In the genomic region with DNA sequence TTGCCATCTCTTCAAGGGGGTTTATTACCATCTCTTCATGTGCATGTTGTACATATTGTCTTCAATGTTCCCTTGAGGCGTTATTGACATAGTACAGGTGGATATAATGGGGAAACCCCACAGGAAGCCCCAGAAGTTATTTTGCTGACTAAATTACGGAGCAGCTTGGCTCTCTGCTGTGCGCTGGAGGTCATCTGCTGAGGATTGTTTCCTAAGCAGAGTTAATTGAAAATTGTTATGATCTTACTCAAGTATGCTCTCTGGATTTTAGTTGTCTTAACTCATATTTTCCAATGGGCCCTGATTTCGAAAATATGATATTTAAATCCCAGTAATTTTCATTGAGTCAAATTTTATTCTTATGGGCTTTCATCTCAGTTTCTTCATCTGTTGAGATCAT, we compare ENCODE assay signal across 23 mouse cellular contexts.
"Had no signal": no experiment of that assay in that cellular context is flagged by ENCODE, and none has a peak within 500 bp of the region (broad histone marks: within the 10 kb centered on the region; RNA-seq: fewer than 3 reads in every experiment).

No protein-coding gene starts in this region.

- ATAC-seq: inflammation-experienced regulatory T-cells, adult 6 months; intestine, embryonic 15.5 days; intestine, postnatal 0 days had no signal

- H3K9ac ChIP-seq: heart, embryonic 12.5 days; hindbrain, embryonic 15.5 days; intestine, embryonic 15.5 days; limb, embryonic 13.5 days; limb, embryonic 15.5 days had no signal

- DNase-seq: gastrocnemius, adult 2 months; gastrocnemius, postnatal 10 days; gastrocnemius, postnatal 25 days; heart, adult 18-20 months; heart, postnatal 10 days; heart, postnatal 4 days; kidney, adult 18-20 months; kidney, adult 8-10 months; kidney, postnatal 10 days; kidney, postnatal 25 days; kidney, postnatal 4 days had no signal

- H3K4me3 ChIP-seq: gastrocnemius, adult 2 months; heart, embryonic 10.5 days; heart, embryonic 12.5 days; hindbrain, embryonic 10.5 days; hindbrain, embryonic 15.5 days; intestine, embryonic 15.5 days; layer of hippocampus, adult 2 months; left cerebral cortex, adult 2 months; limb, embryonic 13.5 days; limb, embryonic 15.5 days had no signal

- H3K27ac ChIP-seq: gastrocnemius, adult 2 months; heart, embryonic 10.5 days; hindbrain, embryonic 10.5 days; intestine, embryonic 15.5 days; layer of hippocampus, adult 2 months; left cerebral cortex, adult 2 months; limb, embryonic 13.5 days; limb, embryonic 15.5 days had no signal

- H3K36me3 ChIP-seq: heart, embryonic 10.5 days; heart, embryonic 12.5 days; hindbrain, embryonic 10.5 days; hindbrain, embryonic 15.5 days; intestine, embryonic 15.5 days; limb, embryonic 13.5 days; limb, embryonic 15.5 days had no signal

- H3K4me1 ChIP-seq: intestine, embryonic 15.5 days; limb, embryonic 15.5 days had no signal

- H3K4me2 ChIP-seq: heart, embryonic 12.5 days; hindbrain, embryonic 15.5 days; intestine, embryonic 15.5 days; limb, embryonic 13.5 days; limb, embryonic 15.5 days; liver, embryonic 11.5 days had no signal

- H3K9me3 ChIP-seq: heart, embryonic 10.5 days; heart, embryonic 12.5 days; hindbrain, embryonic 10.5 days; hindbrain, embryonic 15.5 days; intestine, embryonic 15.5 days; limb, embryonic 13.5 days; limb, embryonic 15.5 days had no signal

- H3K27me3 ChIP-seq: heart, embryonic 12.5 days; hindbrain, embryonic 15.5 days; intestine, embryonic 15.5 days; limb, embryonic 13.5 days had no signal
